Mouse (Mus musculus) limb, embryonic 12.5 days (tissue): Measurements from ENCODE around the gene Tuba1b. TPM values are rescaled to one million over a fixed set of nuclear protein-coding genes. Genes with fewer than 3 reads are reported as not detected.
"Not testable (repeated sequence)": the region's sequence is repeated elsewhere in the genome, so short reads cannot be mapped to it uniquely, and the experiment has no call there.

Source experiments
- ATAC-seq: fragments of 200-750 bp; cut with Nextera tagmentation; 2 replicates; pipeline ENCODE4 v1.8.0; 2017; ENCODE audit warnings: low read depth, moderate TSS enrichment; ENCODE audit not compliant: insufficient number of reproducible peaks, insufficient read depth, low FRiP score, low TSS enrichment
- H3K27ac ChIP-seq: fragments of 300-500 bp; sonication (generic); 2 replicates; pipeline ENCODE4 v1.5.1; 2016; ENCODE audit warnings: mild to moderate bottlenecking, moderate library complexity
- H3K27me3 ChIP-seq: fragments of 300-500 bp; sonication (generic); 2 replicates; pipeline ENCODE4 v1.6.1; 2016; ENCODE audit warnings: mild to moderate bottlenecking, moderate library complexity
- H3K36me3 ChIP-seq: fragments of 300-500 bp; sonication (generic); 2 replicates; pipeline ENCODE4 v1.6.1; 2016; ENCODE audit warnings: mild to moderate bottlenecking, moderate library complexity
- H3K4me1 ChIP-seq: fragments of 300-500 bp; sonication (generic); replicated peaks from 2 replicates; pipeline ENCODE4 v1.6.1; 2016
- H3K4me2 ChIP-seq: fragments of 300-500 bp; sonication (generic); 2 replicates; pipeline ENCODE4 v1.6.1; 2016; ENCODE audit warnings: mild to moderate bottlenecking, moderate library complexity
- H3K4me3 ChIP-seq: fragments of 300-500 bp; sonication (generic); replicated peaks from 2 replicates; pipeline ENCODE4 v1.5.1; 2016; ENCODE audit warnings: mild to moderate bottlenecking
- H3K9ac ChIP-seq: fragments of 300-500 bp; sonication (generic); replicated peaks from 2 replicates; pipeline ENCODE4 v1.6.1; 2016; ENCODE audit warnings: mild to moderate bottlenecking, moderate library complexity
- H3K9me3 ChIP-seq: fragments of 300-500 bp; sonication (generic); 2 replicates; pipeline ENCODE4 v1.6.1; 2016; ENCODE audit warnings: mild to moderate bottlenecking, moderate library complexity
- WGBS: fragments of 180-500 bp; shearing (Covaris S2); methylation state at CpG from one replicate; pipeline ENCODE4 v1.1.7; 2016; 5-methylcytosine and 5-hydroxymethylcytosine counted together
- polyA plus RNA-seq: library from polyadenylated mRNA; unstranded; fragments of >200 nt; fragmentation: Nextera tagmentation; extraction: Ambion mirVana; gene quantifications from 2 replicates; pipeline ENCODE4 v1.2.1, GENCODE M21; 2016

Tuba1b gene
- polyA plus RNA-seq: 1,691 and 1,695 TPM in 2 replicates

DNA sequence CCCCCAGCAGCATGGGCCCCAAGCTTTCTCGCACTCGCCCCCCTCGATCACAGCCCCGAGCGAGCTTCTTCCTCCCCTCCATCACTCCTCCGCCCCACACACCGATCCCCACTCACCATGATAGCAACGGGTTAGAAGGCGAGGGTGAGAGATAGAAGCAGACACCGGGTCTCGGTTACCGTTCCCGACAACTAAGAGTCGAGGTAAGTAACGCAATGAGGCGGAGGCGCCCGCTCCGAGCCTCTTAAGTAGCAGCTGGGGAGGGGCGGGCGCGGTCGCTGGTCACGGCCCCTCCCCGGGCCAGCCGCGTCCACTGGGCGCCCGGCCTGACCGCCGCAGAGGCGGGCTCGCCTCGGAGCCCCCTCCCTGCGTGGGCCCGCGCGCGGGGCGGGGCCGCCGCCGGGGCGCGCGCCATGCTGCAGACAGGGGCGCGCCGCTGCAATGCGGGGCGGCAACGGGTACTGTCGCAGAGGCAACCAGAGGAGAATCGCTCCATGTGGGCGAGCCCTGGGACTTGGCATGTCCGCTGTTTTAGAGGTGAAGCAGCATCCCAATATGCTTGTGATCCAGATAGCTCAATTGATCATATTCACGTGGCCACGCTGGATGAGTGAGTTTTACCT is at the start of gene Tuba1b:
Tuba1b (minus strand) TSS at position 349 of the 623 bp plus-strand sequence.
- peak; percentile 92 for ATAC-seq
- under 1% methylated on average over 57 of the region's 58 CpGs for WGBS
- H3K27me3 ChIP-seq: no peaks in the 10 kb centered on the region
- H3K4me1 ChIP-seq: peaks cover 18% of the 10 kb centered on the region
- H3K36me3 ChIP-seq: peaks cover 17% of the 10 kb centered on the region
- peak within 1 kb of the TSS; percentile 94 for H3K9ac ChIP-seq
- H3K9me3 ChIP-seq: no peaks in the 10 kb centered on the region
- peak within 1 kb of the TSS; percentile 98 for H3K27ac ChIP-seq
- peak within 1 kb of the TSS; percentile 97 for H3K4me2 ChIP-seq
- H3K4me3 ChIP-seq: peak within 1 kb of the TSS; percentile 73

DNA sequence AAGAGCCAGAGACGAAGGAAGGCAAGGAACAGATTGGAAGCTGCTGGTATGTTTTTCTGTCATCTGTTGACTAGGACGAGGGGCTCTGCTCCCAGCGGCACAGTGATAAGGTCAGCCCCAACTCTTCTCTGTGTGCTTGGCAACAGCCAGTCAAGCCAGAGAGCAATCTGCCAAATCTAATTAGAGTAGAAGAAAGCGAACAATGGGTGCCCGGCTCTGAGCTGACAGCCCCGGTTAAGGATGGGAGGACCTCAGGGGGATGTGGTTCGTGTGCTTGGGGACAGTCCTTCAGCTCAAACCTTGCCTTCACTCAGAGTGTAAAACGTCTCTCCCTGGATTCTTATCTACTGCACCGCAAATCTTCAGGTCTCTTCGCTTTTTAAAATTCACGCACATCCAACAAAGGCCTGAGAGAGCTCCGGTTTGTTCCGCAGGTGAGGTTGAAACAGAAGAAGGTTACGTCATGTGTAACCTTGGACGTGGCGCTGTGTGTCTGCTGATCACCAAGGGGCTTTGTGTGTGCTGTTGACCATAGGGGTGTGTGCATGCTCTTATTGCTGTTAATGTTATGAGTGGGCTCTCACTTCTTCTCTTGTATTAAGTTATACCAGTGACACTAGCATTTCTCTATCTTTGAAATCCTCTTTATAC is 49.2 kb upstream of the Tuba1b start:
- no peaks in the 10 kb centered on the region for H3K27me3 ChIP-seq
- H3K27ac ChIP-seq: no peak overlapping the region
- H3K4me3 ChIP-seq: no peak overlapping the region
- WGBS: 56% methylated on average over 16 of the region's 16 CpGs
- H3K36me3 ChIP-seq: no peaks in the 10 kb centered on the region
- no peak overlapping the region for H3K9ac ChIP-seq
- H3K9me3 ChIP-seq: no peaks in the 10 kb centered on the region
- peaks cover 54% of the 10 kb centered on the region for H3K4me1 ChIP-seq
- no peak for ATAC-seq
- no peak overlapping the region for H3K4me2 ChIP-seq

- Histone ChIP-seq H3K4me3 (no peak overlapping the region), H3K9me3 (no peaks in the 10 kb centered on the region), H3K9ac (no peak overlapping the region), H3K27me3 (no peaks in the 10 kb centered on the region), H3K4me1 (peaks cover 54% of the 10 kb centered on the region), H3K4me2 (no peak overlapping the region), H3K27ac (no peak overlapping the region), H3K36me3 (no peaks in the 10 kb centered on the region)
- no peak for ATAC-seq
- 89% methylated on average over 6 of the region's 6 CpGs for WGBS
These were observed 47.7 kb upstream of the Tuba1b start for GRCm38 (mm10) chr15:98982100-98982499.

DNA sequence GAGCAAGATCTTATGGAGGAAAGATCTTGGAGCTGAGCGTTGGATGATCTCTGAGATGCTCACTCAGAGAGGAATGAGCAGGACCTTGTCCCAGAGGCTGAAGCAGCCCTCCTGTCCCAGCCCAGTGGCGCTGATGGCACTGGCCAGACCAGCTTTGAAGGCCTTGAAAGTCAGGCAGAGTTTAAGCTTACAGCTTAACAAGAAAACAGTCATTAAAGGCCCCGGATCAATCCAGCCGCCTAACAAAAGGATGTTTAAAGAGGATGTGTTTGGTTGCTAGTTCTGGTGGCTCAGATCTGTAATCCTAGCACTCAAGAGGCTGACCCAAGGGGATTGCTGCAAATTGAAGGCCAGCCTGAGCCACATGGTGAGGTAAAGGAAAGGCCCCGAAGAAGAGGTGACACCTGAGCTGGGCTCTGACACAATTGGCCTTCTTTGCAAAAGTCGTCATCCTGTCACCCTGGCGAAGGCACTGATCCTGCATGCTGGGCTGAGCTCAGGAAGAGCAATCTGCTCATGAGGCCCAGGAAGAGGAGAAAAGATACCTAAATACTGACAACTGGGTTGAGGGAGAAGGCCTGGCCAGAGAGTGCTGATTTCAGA is 45.7 kb upstream of the Tuba1b start:
- H3K4me1 ChIP-seq: peaks cover 42% of the 10 kb centered on the region
- H3K27me3 ChIP-seq: no peaks in the 10 kb centered on the region
- H3K4me2 ChIP-seq: no peak overlapping the region
- WGBS: 38% methylated on average over 7 of the region's 7 CpGs
- H3K36me3 ChIP-seq: no peaks in the 10 kb centered on the region
- no peak overlapping the region for H3K4me3 ChIP-seq
- no peak for ATAC-seq
- no peak overlapping the region for H3K27ac ChIP-seq
- no peak overlapping the region for H3K9ac ChIP-seq
- H3K9me3 ChIP-seq: no peaks in the 10 kb centered on the region

GRCm38 (mm10) chr15:98978409-98979172 is 44.2 kb upstream of the Tuba1b start:
- Histone ChIP-seq H3K4me1 (peaks cover 33% of the 10 kb centered on the region), H3K4me2 (peak overlapping the region; percentile 18), H3K36me3 (no peaks in the 10 kb centered on the region), H3K27me3 (no peaks in the 10 kb centered on the region), H3K27ac (peak overlapping the region; percentile 82), H3K4me3 (no peak overlapping the region), H3K9me3 (no peaks in the 10 kb centered on the region), H3K9ac (0 out of 2 replicates have a peak overlapping the region, but pooled peaks have one; percentile 1)
- ATAC-seq: no peak
- 45% methylated on average over 20 of the region's 20 CpGs for WGBS

GRCm38 (mm10) chr15:98977759-98978408 is 43.5 kb upstream of the Tuba1b start:
- Histone ChIP-seq H3K36me3 (no peaks in the 10 kb centered on the region), H3K9me3 (no peaks in the 10 kb centered on the region), H3K27me3 (no peaks in the 10 kb centered on the region), H3K9ac (0 out of 2 replicates have a peak overlapping the region, but pooled peaks have one; percentile 1), H3K4me2 (peak overlapping the region; percentile 18), H3K4me3 (no peak overlapping the region), H3K4me1 (peaks cover 29% of the 10 kb centered on the region), H3K27ac (peak overlapping the region; percentile 82)
- 57% methylated on average over 14 of the region's 14 CpGs for WGBS
- ATAC-seq: no peak

- Histone ChIP-seq H3K4me2 (peak overlapping the region; percentile 18; the same call in 1 of the 2 replicates), H3K4me3 (no peak overlapping the region), H3K9me3 (no peaks in the 10 kb centered on the region), H3K4me1 (peaks cover 29% of the 10 kb centered on the region), H3K27ac (peak overlapping the region; percentile 82), H3K36me3 (no peaks in the 10 kb centered on the region), H3K27me3 (no peaks in the 10 kb centered on the region), H3K9ac (no peak overlapping the region)
- no peak for ATAC-seq
- 67% methylated on average over 21 of the region's 21 CpGs for WGBS
These were observed 42.7 kb upstream of the Tuba1b start for GRCm38 (mm10) chr15:98976763-98977758.

GRCm38 (mm10) chr15:98973015-98973614 is 38.8 kb upstream of the Tuba1b start:
- no peaks in the 10 kb centered on the region for H3K27me3 ChIP-seq
- no peak overlapping the region for H3K4me3 ChIP-seq
- H3K4me1 ChIP-seq: peaks cover 36% of the 10 kb centered on the region
- H3K4me2 ChIP-seq: no peak overlapping the region
- no peak overlapping the region for H3K27ac ChIP-seq
- no peaks in the 10 kb centered on the region for H3K36me3 ChIP-seq
- ATAC-seq: no peak
- H3K9me3 ChIP-seq: no peaks in the 10 kb centered on the region
- no peak overlapping the region for H3K9ac ChIP-seq
- WGBS: 84% methylated on average over 9 of the region's 9 CpGs

DNA sequence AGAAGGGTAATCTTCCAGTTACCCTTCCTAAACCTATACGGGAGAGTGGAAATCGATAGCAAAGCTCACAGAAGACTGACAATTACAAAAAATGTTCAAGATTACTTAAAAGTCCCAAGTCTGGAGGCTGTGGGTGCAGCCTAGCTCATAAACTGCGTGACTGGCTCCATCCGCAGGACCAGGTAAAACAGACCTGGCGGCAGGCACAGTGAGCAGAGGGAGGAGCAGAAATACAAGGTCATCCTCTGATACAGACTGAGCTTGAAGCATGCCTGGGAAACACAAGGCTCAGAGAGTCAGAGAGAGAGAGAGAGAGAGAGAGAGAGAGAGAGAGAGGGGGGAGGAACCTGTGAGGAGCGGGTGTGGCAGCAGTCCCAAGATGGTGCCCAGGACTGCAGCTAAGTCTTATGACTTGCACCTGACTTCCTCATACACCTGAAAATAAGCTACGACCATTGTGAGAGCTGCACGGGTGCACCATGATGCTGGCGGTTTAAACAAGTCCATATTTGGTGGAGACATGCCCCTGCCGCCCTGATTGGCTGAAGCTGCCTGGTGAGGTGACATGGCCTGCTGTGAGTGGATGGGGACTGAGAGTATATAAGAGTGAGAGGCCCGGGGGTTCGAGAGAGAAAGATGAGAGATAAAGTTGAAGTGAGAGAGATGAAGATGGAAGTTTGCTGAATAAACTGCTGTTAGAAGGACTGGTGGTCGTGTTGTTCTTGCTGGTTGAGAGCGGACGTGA is 37.4 kb upstream of the Tuba1b start:
- ATAC-seq, H3K36me3 ChIP-seq, H3K4me3 ChIP-seq, H3K9ac ChIP-seq, H3K27me3 ChIP-seq, H3K4me2 ChIP-seq, H3K27ac ChIP-seq, H3K9me3 ChIP-seq: not testable (repeated sequence)
- H3K4me1 ChIP-seq: peaks cover 23% of the 10 kb centered on the region
- 78% methylated on average over 15 of the region's 15 CpGs for WGBS
